Mouse (Mus musculus): Measurements from ENCODE around the gene Tob1. TPM values are rescaled to one million over a fixed set of nuclear protein-coding genes. Genes with fewer than 3 reads are reported as not detected.

Tob1 gene
- polyA plus RNA-seq, 1 experiment, result 10.7 TPM

- Histone ChIP-seq H3K4me3 (ENCODE audit: insufficient read depth, poor library complexity, severe bottlenecking) (no peak overlapping the region), H3K36me3 (ENCODE audit: control insufficient read depth, insufficient read depth) (no peaks in the 10 kb centered on the region), H3ac (ENCODE audit: control insufficient read depth, insufficient read length, low read depth) (no peak overlapping the region), H3K79me3 (ENCODE audit: low read depth) (no peaks in the 10 kb centered on the region), H3K27me3 (ENCODE audit: control insufficient read depth, insufficient read depth, insufficient read length) (no peaks in the 10 kb centered on the region), H3K79me2 (ENCODE audit: control insufficient read depth, insufficient read depth) (no peaks in the 10 kb centered on the region)
- no peak for TF ChIP-seq MYOD1 (IDR thresholded peaks at IDR 0.05; ENCODE audit: control insufficient read depth, insufficient read length, low read depth)
Measured at GRCm38 (mm10) chr11:94255733-94256132, 44.5 kb downstream of the Tob1 start.

DNA sequence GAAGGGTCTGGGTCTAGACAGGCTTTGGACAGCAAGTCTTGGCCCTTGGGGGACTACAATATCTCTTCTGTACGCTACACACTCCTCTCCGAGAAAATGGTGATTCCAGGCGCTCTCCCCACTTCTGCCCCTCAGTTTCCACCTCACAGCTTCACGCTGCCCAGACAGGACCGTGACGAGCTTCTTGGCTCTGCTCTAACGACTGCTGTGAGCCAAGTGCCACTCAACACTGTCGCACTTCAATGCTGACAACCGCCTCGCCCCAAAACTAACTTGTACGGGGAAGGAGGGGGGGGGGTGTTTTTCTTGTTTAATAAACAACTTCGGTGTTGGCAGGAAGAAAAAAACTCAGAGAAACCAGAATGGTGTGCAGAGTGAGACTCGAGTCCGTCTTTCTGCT, 46.7 kb downstream of the Tob1 start:
- TF ChIP-seq MYOD1 (IDR thresholded peaks at IDR 0.05; ENCODE audit: control insufficient read depth, insufficient read length, low read depth) (no peak), USF1 (IDR thresholded peaks at IDR 0.05; ENCODE audit: low read depth) (no peak), FOSL1 (IDR thresholded peaks at IDR 0.05; ENCODE audit: insufficient read depth, low read length, poor library complexity, severe bottlenecking) (no peak), MYOG (IDR thresholded peaks at IDR 0.05; ENCODE audit: control insufficient read depth, extremely low read depth, insufficient read length) (no peak), CEBPB (IDR thresholded peaks at IDR 0.05; ENCODE audit: low read depth) (no peak), CTCF (IDR thresholded peaks at IDR 0.05; ENCODE audit: control insufficient read depth, insufficient read depth, insufficient read length) (no peak), MAX (IDR thresholded peaks at IDR 0.05) (no peak)
- H3K27me3 ChIP-seq (ENCODE audit: control insufficient read depth, insufficient read depth, insufficient read length), result no peaks in the 10 kb centered on the region
- H3K4me3 ChIP-seq (ENCODE audit: insufficient read depth, poor library complexity, severe bottlenecking), result no peak overlapping the region
- H3K79me3 ChIP-seq (ENCODE audit: low read depth), result no peaks in the 10 kb centered on the region
- H3K79me2 ChIP-seq (ENCODE audit: control insufficient read depth, insufficient read depth), result no peaks in the 10 kb centered on the region
- no peak overlapping the region for H3ac ChIP-seq (ENCODE audit: control insufficient read depth, insufficient read length, low read depth)
- no peaks in the 10 kb centered on the region for H3K36me3 ChIP-seq (ENCODE audit: control insufficient read depth, insufficient read depth)

GRCm38 (mm10) chr11:94259814-94260213, 48.6 kb downstream of the Tob1 start:
- Histone ChIP-seq H3K27me3 (ENCODE audit: control insufficient read depth, insufficient read depth, insufficient read length) (no peaks in the 10 kb centered on the region), H3K4me3 (ENCODE audit: insufficient read depth, poor library complexity, severe bottlenecking) (no peak overlapping the region), H3K79me3 (ENCODE audit: low read depth) (no peaks in the 10 kb centered on the region), H3K36me3 (ENCODE audit: control insufficient read depth, insufficient read depth) (no peaks in the 10 kb centered on the region), H3K79me2 (ENCODE audit: control insufficient read depth, insufficient read depth) (no peaks in the 10 kb centered on the region), H3ac (ENCODE audit: control insufficient read depth, insufficient read length, low read depth) (no peak overlapping the region)
- peak; percentile 16 for TF ChIP-seq MAX (IDR thresholded peaks at IDR 0.05)
- no peak for TF ChIP-seq CTCF (IDR thresholded peaks at IDR 0.05; ENCODE audit: control insufficient read depth, insufficient read depth, insufficient read length)
- no peak for TF ChIP-seq CEBPB (IDR thresholded peaks at IDR 0.05; ENCODE audit: low read depth)
- TF ChIP-seq USF1 (IDR thresholded peaks at IDR 0.05; ENCODE audit: low read depth), result no peak
- TF ChIP-seq MYOG (IDR thresholded peaks at IDR 0.05; ENCODE audit: control insufficient read depth, extremely low read depth, insufficient read length), result no peak
- no peak for TF ChIP-seq MYOD1 (IDR thresholded peaks at IDR 0.05; ENCODE audit: control insufficient read depth, insufficient read length, low read depth)

- Histone ChIP-seq H3K27me3 (ENCODE audit: control insufficient read depth, insufficient read depth, insufficient read length) (no peaks in the 10 kb centered on the region), H3ac (ENCODE audit: control insufficient read depth, insufficient read length, low read depth) (no peak overlapping the region), H3K79me3 (ENCODE audit: low read depth) (no peaks in the 10 kb centered on the region), H3K79me2 (ENCODE audit: control insufficient read depth, insufficient read depth) (no peaks in the 10 kb centered on the region), H3K4me3 (ENCODE audit: insufficient read depth, poor library complexity, severe bottlenecking) (no peak overlapping the region), H3K36me3 (ENCODE audit: control insufficient read depth, insufficient read depth) (no peaks in the 10 kb centered on the region)
- no peak for TF ChIP-seq CTCF (IDR thresholded peaks at IDR 0.05; ENCODE audit: control insufficient read depth, insufficient read depth, insufficient read length)
Measured at GRCm38 (mm10) chr11:94261585-94262370, 50.5 kb downstream of the Tob1 start.

Other genes starting within 250 kb of the Tob1 start
- gene Gm20390, start 243.2 kb upstream of the Tob1 start, polyA plus RNA-seq (2012; fragmentation: generic; extraction: Trizol), result 578 TPM
- 109 TPM for gene Nme1, start 242.9 kb upstream of the Tob1 start, polyA plus RNA-seq (2012; fragmentation: generic; extraction: Trizol)
- gene Spag9, start 215.4 kb upstream of the Tob1 start, polyA plus RNA-seq (2012; fragmentation: generic; extraction: Trizol), result 12.6 TPM
- gene Wfikkn2, start 34.6 kb downstream of the Tob1 start, polyA plus RNA-seq (2012; fragmentation: generic; extraction: Trizol), result 0.04 TPM
- not detected for gene Gm21885, start 70.4 kb downstream of the Tob1 start, polyA plus RNA-seq (2012; fragmentation: generic; extraction: Trizol)
- gene Luc7l3, start 110.5 kb downstream of the Tob1 start, polyA plus RNA-seq (2012; fragmentation: generic; extraction: Trizol), result 21.3 TPM
- gene Ankrd40, start 116.5 kb downstream of the Tob1 start, polyA plus RNA-seq (2012; fragmentation: generic; extraction: Trizol), result 66.9 TPM
- 0.41 TPM for gene Abcc3, start 181.5 kb downstream of the Tob1 start, polyA plus RNA-seq (2012; fragmentation: generic; extraction: Trizol)